Mouse (Mus musculus) liver, adult (tissue): ENCODE measurements around the gene Mmp2.

ENCODE experiments used
- GATA4 ChIP-seq: IDR thresholded peaks from 2 replicates; pipeline ENCODE4 v1.6.1; 2014; ENCODE audit warnings: mild to moderate bottlenecking, low read length; ENCODE audit not compliant: insufficient replicate concordance

Gene Mmp2

DNA sequence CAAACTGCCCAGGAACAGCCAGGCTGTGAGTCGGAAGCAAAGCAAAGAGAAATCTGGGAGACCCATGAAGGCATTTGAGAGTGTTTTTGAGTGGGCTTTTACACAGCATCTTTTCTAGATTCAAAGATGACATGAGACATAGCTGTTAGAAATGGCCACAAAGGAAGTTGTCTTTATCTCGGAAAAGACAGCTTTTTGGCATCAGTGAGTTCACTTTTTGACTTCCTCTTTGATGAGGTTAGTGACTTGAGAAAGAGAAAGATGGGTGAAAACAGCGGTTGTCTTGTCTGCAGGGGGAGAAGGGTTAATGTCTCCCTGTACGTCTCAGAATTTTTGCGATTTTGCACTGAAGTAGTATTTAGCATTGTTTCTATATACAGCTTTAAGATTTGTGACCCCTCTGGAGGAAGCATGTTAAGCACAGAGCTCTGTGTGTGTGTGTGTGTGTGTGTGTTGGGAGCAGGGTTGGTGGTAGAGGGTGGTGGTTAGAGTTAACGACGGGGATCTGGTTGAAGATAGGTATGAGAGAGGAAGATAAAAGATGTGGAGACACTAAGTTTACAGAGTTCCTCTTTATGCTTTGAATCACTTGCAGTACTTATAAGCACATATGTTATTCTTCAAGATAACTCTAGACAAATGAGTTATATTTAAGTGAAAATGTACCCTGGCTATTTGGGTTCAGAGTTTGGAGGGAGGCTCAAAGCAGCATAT is 29.3 kb downstream of the Mmp2 start:
- no peak for TF ChIP-seq GATA4

DNA sequence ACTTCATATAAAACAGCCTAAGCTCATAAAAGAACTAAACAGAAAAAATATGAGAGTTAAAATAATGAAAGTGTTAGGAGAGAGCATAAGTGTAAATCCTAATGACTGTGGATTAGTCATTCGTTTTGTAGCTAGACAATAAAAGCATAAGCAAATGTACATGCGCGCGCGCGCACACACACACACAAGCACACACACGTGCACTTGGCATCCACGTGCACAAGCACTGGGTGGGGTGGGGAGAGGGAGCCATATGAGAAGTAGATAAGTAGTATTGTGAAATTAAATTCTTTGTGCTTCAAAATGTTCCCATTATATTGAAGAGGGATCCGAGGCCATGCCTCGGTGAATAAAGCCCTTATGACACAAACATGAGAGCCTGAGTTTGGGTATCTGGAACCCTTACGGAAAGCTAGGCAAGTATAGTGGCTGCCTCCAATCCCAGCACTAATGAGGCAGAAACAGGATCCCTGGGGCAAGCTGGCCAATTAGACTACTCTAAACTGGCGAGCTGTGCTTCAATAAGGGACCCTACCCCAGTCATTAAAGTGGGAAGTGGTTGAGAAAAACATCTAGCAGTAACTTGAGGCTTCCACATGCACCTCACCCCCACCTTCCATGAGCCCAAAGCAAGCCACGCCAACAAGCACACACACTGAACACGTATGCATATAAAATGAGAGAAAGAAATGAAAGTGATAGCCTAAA is 31.5 kb downstream of the Mmp2 start:
- TF ChIP-seq GATA4 = no peak

DNA sequence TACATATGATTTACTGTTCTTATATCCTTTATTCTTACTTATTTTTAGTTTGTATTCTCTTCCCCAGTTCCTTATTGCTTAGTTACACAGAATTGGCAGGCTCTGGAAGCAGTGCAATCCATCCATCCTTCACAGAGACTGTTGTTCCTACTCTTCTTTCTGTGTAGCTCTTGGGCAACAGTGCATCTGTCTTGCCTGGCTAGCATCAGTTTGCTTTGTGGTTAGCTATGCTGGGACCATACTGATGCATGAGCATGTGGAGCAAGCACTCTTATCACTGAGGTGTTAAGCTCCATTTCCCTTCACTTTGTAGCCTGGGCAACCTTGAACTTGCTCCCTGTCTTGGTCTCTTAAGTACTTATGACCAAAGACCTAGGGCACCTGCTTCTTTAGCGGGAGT is 34.9 kb downstream of the Mmp2 start:
- TF ChIP-seq GATA4 = no peak

DNA sequence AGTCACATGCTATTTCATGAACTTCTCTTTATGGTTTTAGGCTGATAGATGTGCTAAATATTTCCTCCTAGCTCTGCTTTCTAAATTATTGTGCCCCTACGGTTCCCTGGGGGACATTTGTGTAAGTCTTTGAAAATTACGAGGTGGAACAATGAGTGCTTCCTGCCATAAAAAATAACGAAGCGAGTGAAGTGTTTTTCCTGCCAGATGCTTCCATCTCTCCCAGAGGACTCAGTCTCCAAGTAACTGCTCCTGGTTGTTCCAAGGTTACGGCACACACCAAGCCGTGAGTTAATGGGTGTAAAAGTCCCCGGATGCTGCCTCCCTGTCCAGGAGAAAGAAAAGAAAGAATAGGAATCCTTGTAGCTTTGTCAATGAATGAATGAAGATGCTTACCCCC is 43.2 kb downstream of the Mmp2 start:
- TF ChIP-seq GATA4 = no peak

- no peak for TF ChIP-seq GATA4
These were observed 45.1 kb downstream of the Mmp2 start for GRCm38 (mm10) chr8:92872063-92872759.

GRCm38 (mm10) chr8:92875795-92876194 is 48.7 kb downstream of the Mmp2 start:
- TF ChIP-seq GATA4 = no peak

- TF ChIP-seq GATA4 = no peak
These were observed 54.2 kb downstream of the Mmp2 start for GRCm38 (mm10) chr8:92881247-92881646.

DNA sequence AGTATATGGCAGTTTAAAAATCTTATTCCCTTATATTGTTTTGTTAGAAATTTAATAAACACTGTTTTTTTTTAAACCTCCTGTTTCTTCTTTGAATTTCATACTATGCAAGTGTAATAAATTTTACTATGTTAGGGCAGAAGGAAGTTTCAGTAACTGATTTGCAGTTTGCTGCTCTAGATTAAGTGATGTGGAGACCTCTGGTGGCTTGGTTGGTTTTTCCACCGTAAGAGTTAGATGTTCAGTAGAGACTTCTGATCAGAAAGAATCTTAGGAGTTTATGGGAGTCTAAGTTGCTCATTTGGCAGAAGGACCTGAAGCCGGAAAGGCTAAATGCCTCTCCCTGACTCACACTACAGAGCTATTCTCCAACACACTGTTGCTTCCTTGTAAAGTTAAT is 56.7 kb downstream of the Mmp2 start:
- TF ChIP-seq GATA4 = no peak

DNA sequence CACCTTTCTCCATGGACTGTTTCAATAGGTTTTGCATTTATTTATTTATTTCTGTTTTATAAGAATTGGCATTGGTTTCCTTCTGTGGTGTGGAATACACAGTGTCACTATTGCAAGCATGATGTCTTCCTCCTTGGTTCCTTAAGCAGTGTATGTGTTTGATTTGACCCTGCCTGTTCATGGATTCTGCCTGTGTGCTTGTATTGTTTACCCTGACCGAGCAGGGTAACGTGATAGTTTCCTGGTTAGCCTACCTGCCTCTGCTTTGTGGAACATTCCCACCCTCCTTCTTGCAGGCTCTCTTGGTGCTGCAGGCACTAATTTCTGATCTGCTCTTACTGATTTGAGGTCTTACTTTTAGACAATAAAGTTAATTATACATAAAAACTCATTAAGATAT is 66.8 kb downstream of the Mmp2 start:
- no peak for TF ChIP-seq GATA4

DNA sequence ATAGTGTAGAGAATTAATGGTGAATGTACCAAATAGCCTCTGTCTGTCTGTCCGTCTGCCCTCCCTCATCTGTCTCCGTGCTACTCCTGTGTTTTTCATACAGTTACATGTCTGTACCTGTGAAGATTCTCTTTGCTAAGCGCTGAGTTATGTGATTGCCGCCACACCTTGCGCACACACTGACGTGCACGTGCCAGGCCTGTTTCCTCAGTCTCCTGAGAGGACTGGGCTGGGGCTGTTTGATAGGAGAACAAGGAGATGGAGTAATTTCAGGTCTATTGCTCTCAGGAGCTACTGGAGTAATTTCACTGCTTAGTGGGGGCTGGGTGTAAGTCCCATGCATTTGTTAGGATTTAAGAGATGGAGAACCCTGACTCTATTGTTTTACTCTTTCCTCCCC is 68.0 kb downstream of the Mmp2 start:
- TF ChIP-seq GATA4 = no peak

GRCm38 (mm10) chr8:92896056-92896455 is 69.0 kb downstream of the Mmp2 start:
- TF ChIP-seq GATA4 = no peak

DNA sequence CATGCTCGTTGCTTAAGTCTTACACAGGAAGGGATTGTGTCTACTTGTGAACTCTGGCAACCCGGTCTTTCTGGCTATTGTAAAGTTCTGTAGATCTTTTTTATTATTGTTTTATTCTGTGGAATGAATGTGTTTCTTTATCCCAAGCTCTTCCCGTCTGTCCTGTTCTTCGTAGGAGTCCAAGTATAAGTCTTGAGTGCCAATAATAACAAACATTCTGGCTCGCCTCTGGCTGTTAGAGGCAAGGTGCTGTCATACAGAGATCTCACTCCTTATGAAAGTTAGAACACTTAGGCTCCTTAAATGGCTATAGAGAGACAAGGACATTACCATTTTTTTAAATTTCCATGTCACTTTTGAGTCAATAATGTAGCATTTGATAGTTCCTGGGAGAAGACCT is 69.5 kb downstream of the Mmp2 start:
- TF ChIP-seq GATA4 = no peak

DNA sequence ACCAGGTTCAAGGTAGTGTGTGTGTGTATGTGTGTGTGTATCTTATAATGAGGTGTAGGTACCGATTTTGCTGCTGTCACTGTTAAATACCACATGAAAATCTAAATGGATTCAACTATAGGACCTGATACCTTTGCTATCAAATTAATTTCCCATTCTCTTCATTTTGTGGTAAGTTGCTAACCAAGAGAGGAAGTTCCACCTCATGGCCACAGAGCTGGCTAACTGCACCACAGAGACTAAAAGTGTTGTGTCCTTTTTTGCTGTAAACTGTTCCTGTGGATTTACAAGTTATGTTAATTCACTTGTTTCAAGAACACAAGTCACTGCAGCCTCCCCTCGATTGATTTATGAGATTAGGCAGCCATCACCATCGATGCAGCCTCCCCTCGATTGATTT is 70.7 kb downstream of the Mmp2 start:
- TF ChIP-seq GATA4 = no peak

DNA sequence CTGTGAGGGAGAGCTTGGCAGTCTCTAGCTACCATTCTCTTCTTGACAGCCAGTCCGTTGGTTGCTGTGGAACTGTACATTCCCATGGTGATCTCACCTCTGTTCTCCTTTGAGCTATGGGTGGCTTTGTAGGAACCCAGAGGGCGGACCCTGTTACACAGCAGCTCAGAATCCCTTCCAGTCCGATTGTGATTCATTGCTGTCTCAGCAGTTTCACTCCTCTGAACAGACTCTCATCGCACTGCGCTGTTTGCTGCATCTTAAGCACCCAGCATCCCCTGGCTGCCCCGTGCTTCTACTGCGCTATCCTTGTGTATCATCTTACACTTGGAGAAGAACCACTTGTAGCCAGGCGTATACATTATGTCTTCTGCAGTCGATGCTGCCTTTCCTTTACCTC is 72.5 kb downstream of the Mmp2 start:
- TF ChIP-seq GATA4 = no peak

GRCm38 (mm10) chr8:92901107-92901506 is 74.0 kb downstream of the Mmp2 start, which contains the start of gene Capns2:
Capns2 (plus strand) TSS chr8:92901407.
- TF ChIP-seq GATA4 = no peak

GRCm38 (mm10) chr8:92902981-92903380 is 75.9 kb downstream of the Mmp2 start:
- no peak for TF ChIP-seq GATA4
